Mouse (Mus musculus): ENCODE measurements around the gene Mapk11.

DNA sequence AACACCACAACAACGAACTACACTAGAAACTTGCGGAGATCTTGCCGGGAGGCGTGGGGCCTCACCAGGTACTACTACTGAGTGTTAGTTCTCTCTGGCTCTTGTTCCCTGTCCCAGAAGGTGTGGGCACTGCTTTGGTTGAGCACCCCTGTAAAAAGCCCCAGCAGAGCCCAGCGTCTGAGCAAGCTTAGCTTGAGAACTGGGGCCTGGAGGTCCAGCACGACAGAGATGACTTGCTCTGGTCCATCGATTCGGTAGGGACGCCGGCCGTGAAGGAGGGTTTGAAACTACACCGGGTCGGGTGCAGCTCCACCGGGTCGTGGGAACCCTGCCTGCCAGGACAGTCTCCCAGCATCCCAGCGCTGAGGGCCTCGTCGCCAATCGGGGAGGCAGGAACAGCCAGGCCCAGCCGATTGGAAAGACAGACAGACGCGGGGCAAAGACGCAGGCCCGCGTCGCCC, 30.7 kb upstream of the Mapk11 start:
- TF ChIP-seq MYOG (IDR thresholded peaks at IDR 0.05; ENCODE audit: control insufficient read depth in 1 of 3, insufficient read depth in 1 of 3, insufficient read length in 2 of 3, low read depth in 2 of 3) (peak in 1 of 3 experiments; percentile 24), POLR2A (IDR thresholded peaks at IDR 0.05; ENCODE audit: insufficient read length, low read depth) (no peak), USF1 (IDR thresholded peaks at IDR 0.05; ENCODE audit: low read depth) (no peak), TCF12 (IDR thresholded peaks at IDR 0.05; ENCODE audit: insufficient read depth, poor library complexity, severe bottlenecking) (no peak), MAX (IDR thresholded peaks at IDR 0.05; ENCODE audit: low read depth) (no peak), MYOD1 (IDR thresholded peaks at IDR 0.05; ENCODE audit: control insufficient read depth in 1 of 3, insufficient read length in 2 of 3, low read depth in 2 of 3) (no peak)

All from myocyte (in vitro differentiated cells).